Mouse (Mus musculus) embryonic facial prominence, embryonic 15.5 days (tissue): ENCODE data around the gene Stag1. TPM values are rescaled to one million over a fixed set of nuclear protein-coding genes. Genes with fewer than 3 reads are reported as not detected.

ENCODE experiments used
- ATAC-seq: fragments of 200-750 bp; cut with Nextera tagmentation; 2 replicates; pipeline ENCODE4 v1.8.0; 2017; ENCODE audit warnings: low read depth, moderate TSS enrichment; ENCODE audit not compliant: insufficient number of reproducible peaks, low FRiP score, low TSS enrichment
- H3K27ac ChIP-seq: fragments of 300-500 bp; sonication (generic); replicated peaks from 2 replicates; pipeline ENCODE4 v1.5.1; 2015; ENCODE audit warnings: mild to moderate bottlenecking, inconsistent platforms
- H3K27me3 ChIP-seq: fragments of 300-500 bp; sonication (generic); 2 replicates; pipeline ENCODE4 v1.6.1; 2015; ENCODE audit warnings: inconsistent platforms
- H3K36me3 ChIP-seq: fragments of 300-500 bp; sonication (generic); 2 replicates; pipeline ENCODE4 v1.6.1; 2015; ENCODE audit warnings: mild to moderate bottlenecking, inconsistent platforms
- H3K4me1 ChIP-seq: fragments of 300-500 bp; sonication (generic); 2 replicates; pipeline ENCODE4 v1.6.1; 2015; ENCODE audit warnings: inconsistent platforms
- H3K4me2 ChIP-seq: fragments of 300-500 bp; sonication (generic); replicated peaks from 2 replicates; pipeline ENCODE4 v1.6.1; 2015; ENCODE audit warnings: mild to moderate bottlenecking, inconsistent platforms
- H3K4me3 ChIP-seq: fragments of 300-500 bp; sonication (generic); replicated peaks from 2 replicates; pipeline ENCODE4 v1.5.1; 2015; ENCODE audit warnings: mild to moderate bottlenecking, inconsistent platforms
- H3K9ac ChIP-seq: fragments of 300-500 bp; sonication (generic); 2 replicates; pipeline ENCODE4 v1.6.1; 2015; ENCODE audit warnings: inconsistent platforms
- H3K9me3 ChIP-seq: fragments of 300-500 bp; sonication (generic); replicated peaks from 2 replicates; pipeline ENCODE4 v1.6.1; 2016; ENCODE audit warnings: inconsistent platforms
- WGBS: fragments of 180-500 bp; shearing (Covaris S2); methylation state at CpG from one replicate; pipeline ENCODE4 v1.1.7; 2015; 5-methylcytosine and 5-hydroxymethylcytosine counted together
- polyA plus RNA-seq: library from polyadenylated mRNA; unstranded; fragments of >200 nt; fragmentation: Nextera tagmentation; extraction: Ambion mirVana; gene quantifications from 2 replicates; pipeline ENCODE4 v1.2.1, GENCODE M21; 2015

Gene Stag1
- polyA plus RNA-seq, 1 experiment from 2014 or later: 33.8 TPM

DNA sequence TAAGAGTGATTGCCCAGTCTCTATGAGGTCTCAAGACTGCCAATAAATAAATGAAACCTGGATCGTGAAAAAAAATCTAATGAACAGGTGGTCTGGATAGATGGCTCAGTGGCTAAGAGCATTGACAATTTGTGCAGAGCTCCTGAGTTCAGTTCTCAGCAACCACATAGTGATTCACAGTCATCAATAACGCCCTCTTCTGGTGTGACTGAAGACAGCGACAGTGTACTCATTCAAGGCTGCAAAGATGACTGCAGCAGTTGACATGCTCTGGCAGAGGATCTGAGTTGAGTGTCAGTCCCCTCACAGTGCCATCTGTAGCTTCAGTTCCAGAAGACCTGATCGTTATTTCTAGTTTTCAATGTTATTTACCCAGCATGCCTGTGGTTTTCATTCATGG lies 300.4 kb downstream of the Stag1 start:
- no peak overlapping the region for H3K9ac ChIP-seq
- H3K27ac ChIP-seq: no peak overlapping the region
- ATAC-seq: no peak
- no peaks in the 10 kb centered on the region for H3K9me3 ChIP-seq
- 85% methylated on average over 4 of the region's 4 CpGs for WGBS
- H3K4me2 ChIP-seq: no peak overlapping the region
- H3K4me1 ChIP-seq: no peaks in the 10 kb centered on the region
- no peaks in the 10 kb centered on the region for H3K36me3 ChIP-seq
- no peaks in the 10 kb centered on the region for H3K27me3 ChIP-seq
- H3K4me3 ChIP-seq: no peak overlapping the region

DNA sequence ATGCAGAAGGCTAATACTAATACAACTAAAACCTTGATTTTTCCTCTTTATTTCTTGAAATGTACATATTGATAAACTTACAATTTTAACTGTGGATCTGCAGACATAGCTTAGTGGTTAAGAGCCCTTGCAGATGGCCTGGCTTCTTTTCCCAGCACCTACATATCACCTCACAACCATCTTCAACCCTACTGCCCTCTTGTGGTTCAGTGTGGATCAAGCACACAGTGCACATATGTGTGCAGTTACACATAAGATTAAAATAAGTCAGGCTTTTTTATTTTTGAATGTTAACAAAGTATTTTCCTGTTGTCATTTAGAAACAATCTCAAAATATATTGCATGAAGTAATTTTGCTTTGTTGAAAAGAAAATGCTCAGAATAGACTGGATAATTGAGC lies 312.8 kb downstream of the Stag1 start:
- Histone ChIP-seq H3K9ac (no peak overlapping the region), H3K4me1 (no peaks in the 10 kb centered on the region), H3K36me3 (peaks cover 17% of the 10 kb centered on the region; the same call in 1 of the 2 replicates), H3K4me2 (no peak overlapping the region), H3K27ac (no peak overlapping the region), H3K4me3 (no peak overlapping the region), H3K27me3 (no peaks in the 10 kb centered on the region), H3K9me3 (no peaks in the 10 kb centered on the region)
- ATAC-seq: no peak

DNA sequence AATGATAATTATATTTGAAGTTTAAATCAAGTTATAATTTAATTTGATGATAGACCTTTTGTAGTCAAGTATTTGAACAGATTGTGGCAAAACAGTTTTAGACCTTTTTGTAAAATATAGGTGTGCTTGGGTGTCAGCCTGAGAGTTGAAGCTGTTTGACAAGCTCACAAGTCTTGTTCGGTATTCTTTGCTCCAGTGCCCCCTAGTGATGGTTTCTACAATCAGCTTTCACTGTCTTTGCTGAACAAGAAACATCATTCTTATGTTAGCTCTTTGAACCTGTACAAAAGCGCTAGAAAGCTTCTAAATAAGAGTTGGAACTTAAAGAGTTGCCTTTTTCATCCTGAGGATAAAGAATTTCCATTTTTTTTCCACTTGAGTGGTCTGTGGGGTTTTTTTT lies 319.5 kb downstream of the Stag1 start:
- no peaks in the 10 kb centered on the region for H3K9me3 ChIP-seq
- H3K27me3 ChIP-seq: no peaks in the 10 kb centered on the region
- 57% methylated on average over 2 of the region's 2 CpGs for whole genome bisulfite sequencing
- no peaks in the 10 kb centered on the region for H3K4me1 ChIP-seq
- H3K36me3 ChIP-seq: no peaks in the 10 kb centered on the region
- no peak overlapping the region for H3K9ac ChIP-seq
- no peak overlapping the region for H3K4me2 ChIP-seq
- no peak overlapping the region for H3K27ac ChIP-seq
- H3K4me3 ChIP-seq: no peak overlapping the region
- no peak for ATAC-seq

DNA sequence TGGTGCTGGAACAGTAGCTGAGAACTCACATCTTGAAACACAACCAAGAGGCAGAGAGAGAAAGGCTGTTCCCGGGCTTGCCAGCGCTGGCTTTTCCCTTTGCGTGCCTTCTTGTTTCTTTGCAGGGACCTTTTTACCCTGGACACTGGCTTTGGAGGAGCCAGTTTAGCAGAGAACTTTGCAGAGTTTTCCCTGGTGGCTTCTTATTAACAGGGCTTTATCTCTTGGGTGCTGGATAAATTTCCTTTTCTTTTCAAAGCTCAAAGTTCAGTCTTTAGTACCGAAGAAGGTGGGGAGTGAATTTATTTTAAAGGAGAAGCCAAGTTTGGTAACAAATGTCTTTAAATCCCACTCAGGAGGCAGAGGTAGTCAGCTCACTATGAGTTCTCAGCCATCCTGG lies 329.0 kb downstream of the Stag1 start:
- Histone ChIP-seq H3K4me2 (no peak overlapping the region), H3K4me3 (no peak overlapping the region), H3K36me3 (peaks cover 22% of the 10 kb centered on the region), H3K4me1 (no peaks in the 10 kb centered on the region), H3K27ac (no peak overlapping the region), H3K9ac (no peak overlapping the region), H3K27me3 (no peaks in the 10 kb centered on the region), H3K9me3 (no peaks in the 10 kb centered on the region)
- no peak for ATAC-seq
- 94% methylated on average over 4 of the region's 4 CpGs for WGBS

DNA sequence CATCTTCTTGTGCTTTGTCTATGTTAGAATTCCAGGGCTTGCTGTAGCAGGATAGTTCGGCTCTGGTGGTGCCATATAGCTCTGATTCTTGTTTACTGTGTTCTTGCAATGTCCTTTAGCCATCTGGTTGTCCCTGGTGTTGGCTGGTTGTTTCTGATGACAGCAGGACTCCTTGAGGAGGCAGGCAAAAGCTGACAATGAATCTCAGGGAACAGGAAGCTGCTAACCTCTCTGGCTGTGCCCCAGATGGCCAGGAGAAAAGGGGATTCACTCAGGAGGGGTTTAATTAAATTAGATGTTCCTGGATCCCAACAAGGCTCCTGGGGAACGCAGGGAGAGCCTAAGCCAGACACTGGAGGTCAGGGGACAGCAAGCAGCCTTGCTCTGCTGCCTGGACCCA lies 344.4 kb downstream of the Stag1 start:
- H3K4me3 ChIP-seq: no peak overlapping the region
- ATAC-seq: no peak

DNA sequence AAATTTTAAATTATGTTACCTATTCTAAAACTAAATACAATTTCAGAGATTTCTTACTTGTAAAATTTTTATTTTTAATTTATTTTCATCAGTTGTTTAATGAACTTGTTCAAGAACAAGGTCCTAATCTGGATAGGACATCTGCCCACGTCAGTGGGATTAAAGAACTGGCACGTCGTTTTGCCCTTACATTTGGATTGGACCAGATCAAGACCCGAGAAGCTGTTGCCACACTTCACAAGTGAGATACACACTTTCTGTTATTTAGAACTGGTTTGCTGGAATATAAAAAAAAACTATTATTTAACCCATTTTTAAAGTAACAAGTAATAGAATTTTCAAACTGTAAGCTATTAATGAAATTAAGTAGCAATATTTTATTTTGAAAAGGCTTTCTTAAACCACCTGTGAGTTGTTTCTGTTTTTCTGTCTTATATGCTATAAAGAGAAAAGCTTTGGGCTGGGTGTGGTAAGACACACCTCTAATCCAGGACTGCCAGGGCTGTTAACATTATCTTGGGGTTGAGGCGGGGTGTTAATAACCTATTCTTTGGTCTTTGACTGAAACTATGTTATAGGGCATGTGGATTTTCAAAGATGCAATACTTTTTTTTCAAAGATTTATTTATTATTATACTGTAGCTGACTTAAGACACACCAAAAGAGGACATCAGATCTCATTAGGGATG lies 347.2 kb downstream of the Stag1 start:
- H3K4me2 ChIP-seq: no peak overlapping the region
- peaks cover 6% of the 10 kb centered on the region; the same call in 1 of the 2 replicates for H3K36me3 ChIP-seq
- H3K27ac ChIP-seq: no peak overlapping the region
- H3K4me3 ChIP-seq: no peak overlapping the region
- H3K9me3 ChIP-seq: no peaks in the 10 kb centered on the region
- no peaks in the 10 kb centered on the region for H3K27me3 ChIP-seq
- no peaks in the 10 kb centered on the region for H3K4me1 ChIP-seq
- ATAC-seq: no peak
- no peak overlapping the region for H3K9ac ChIP-seq
- whole genome bisulfite sequencing: 93% methylated on average over 5 of the region's 5 CpGs

More for the DNA sequence above, 344.4 kb downstream of the Stag1 start:
- Histone ChIP-seq H3K27me3 (no peaks in the 10 kb centered on the region), H3K4me2 (no peak overlapping the region), H3K9ac (no peak overlapping the region), H3K36me3 (peaks cover 3% of the 10 kb centered on the region; the same call in 1 of the 2 replicates), H3K27ac (no peak overlapping the region), H3K4me1 (no peaks in the 10 kb centered on the region), H3K9me3 (no peaks in the 10 kb centered on the region)
- 63% methylated on average over 2 of the region's 2 CpGs for WGBS

DNA sequence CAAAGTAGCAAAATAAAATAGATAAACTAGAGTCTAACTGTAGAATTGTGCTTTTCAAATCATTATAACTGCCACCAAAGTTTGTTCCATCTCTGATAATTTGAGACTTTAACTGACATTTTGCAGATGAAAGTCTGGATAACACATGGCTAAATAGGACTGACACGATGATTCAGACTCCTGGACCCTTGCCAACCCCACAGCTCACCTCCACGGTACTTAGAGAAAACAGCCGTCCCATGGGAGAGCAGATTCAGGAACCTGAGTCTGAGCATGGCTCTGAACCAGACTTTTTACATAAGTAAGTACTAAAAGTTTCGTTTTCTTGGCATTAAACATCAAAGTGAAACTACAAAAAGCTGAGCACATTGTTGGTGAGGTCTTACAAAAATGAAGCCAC lies 353.9 kb downstream of the Stag1 start:
- Histone ChIP-seq H3K27ac (no peak overlapping the region), H3K9me3 (no peaks in the 10 kb centered on the region), H3K27me3 (no peaks in the 10 kb centered on the region), H3K36me3 (peaks cover 21% of the 10 kb centered on the region), H3K9ac (no peak overlapping the region), H3K4me1 (peaks cover 10% of the 10 kb centered on the region), H3K4me3 (no peak overlapping the region), H3K4me2 (no peak overlapping the region)
- no peak for ATAC-seq
- 23% methylated on average over 4 of the region's 4 CpGs for WGBS

DNA sequence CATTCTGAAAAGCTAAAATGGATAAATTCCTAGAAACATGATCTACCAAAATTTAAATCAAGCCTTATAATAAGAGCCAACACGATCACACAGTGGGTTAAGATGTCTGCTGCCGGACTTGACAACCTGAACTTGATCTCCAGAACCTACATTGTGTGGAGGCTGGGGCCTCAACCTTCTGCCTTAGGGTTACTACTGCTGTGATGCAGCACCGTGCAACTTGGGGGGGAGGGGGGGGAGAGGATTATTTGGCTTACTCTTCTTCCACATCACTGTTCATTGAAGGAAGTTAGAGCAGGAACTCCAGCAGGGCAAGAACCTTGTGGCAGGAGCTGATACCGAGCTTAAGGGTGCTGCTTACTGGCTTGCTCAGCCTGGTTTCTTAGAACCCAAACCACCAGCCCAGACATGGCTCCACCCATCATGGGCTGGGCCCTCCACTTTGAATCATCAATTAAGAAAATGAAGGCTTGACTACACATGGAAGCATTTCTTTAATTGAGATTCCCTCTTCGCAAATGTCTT lies 365.4 kb downstream of the Stag1 start:
- no peak overlapping the region for H3K4me2 ChIP-seq
- 56% methylated on average over 5 of the region's 5 CpGs for WGBS
- H3K4me3 ChIP-seq: no peak overlapping the region
- peaks cover 10% of the 10 kb centered on the region; the same call in 1 of the 2 replicates for H3K36me3 ChIP-seq
- no peak for ATAC-seq
- no peaks in the 10 kb centered on the region for H3K27me3 ChIP-seq
- no peaks in the 10 kb centered on the region for H3K9me3 ChIP-seq
- H3K27ac ChIP-seq: no peak overlapping the region
- no peak overlapping the region for H3K9ac ChIP-seq
- H3K4me1 ChIP-seq: no peaks in the 10 kb centered on the region

DNA sequence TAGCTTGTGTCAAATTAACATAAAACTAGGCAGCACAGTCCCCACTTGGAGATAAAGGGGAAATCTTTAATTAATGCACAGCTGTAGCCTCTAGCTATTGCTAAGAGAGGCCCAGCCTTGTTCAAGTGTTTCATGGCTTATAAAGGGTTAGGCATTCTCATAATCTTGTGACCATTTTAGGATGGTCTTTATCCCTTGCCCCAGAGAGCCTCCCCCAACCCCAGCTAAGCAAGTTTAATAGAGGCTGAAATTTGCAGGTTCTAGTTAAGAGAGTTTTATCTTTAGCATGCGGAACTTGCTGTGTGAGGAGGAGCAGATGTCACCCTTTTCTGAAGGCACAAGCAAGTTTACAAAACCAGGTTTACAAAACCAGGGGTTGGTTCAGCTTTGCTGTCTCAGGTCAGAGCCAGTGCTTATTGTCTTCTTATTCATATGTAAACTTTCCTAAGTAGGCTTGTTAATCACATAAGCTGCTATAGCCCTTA lies 365.9 kb downstream of the Stag1 start:
- peaks cover 7% of the 10 kb centered on the region; the same call in 1 of the 2 replicates for H3K36me3 ChIP-seq
- H3K4me3 ChIP-seq: no peak overlapping the region
- H3K27ac ChIP-seq: no peak overlapping the region
- no peak overlapping the region for H3K9ac ChIP-seq
- no peak for ATAC-seq
- H3K27me3 ChIP-seq: no peaks in the 10 kb centered on the region
- H3K9me3 ChIP-seq: no peaks in the 10 kb centered on the region
- WGBS: 71% methylated on average over 1 of the region's 1 CpGs
- H3K4me1 ChIP-seq: no peaks in the 10 kb centered on the region
- no peak overlapping the region for H3K4me2 ChIP-seq

DNA sequence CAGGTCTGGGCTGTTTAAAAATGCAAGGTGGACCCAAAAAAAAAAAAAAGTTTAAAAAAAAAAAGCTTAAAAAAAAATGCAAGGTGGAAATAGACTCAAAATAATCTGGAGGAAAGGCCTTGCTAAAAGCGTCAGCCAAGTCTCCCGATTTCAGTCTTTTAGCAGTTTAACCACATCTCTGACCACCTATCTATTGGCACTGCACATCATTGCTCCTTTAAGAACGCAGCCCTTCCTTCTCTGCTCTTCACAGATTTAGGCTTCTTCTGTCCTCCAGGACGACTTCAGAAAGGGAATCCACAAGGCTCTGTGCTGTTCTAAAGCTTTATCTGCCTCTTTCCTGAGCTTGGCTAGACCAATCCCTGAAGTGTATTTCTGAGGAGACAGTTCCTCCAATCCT lies 366.5 kb downstream of the Stag1 start:
- Histone ChIP-seq H3K4me1 (no peaks in the 10 kb centered on the region), H3K9ac (no peak overlapping the region), H3K9me3 (no peaks in the 10 kb centered on the region), H3K27ac (no peak overlapping the region), H3K27me3 (no peaks in the 10 kb centered on the region), H3K4me3 (no peak overlapping the region), H3K4me2 (no peak overlapping the region), H3K36me3 (0 out of 2 replicates have a peak, but pooled peaks cover under 1% of the 10 kb centered on the region)
- ATAC-seq: no peak
- 70% methylated on average over 4 of the region's 4 CpGs for whole genome bisulfite sequencing

DNA sequence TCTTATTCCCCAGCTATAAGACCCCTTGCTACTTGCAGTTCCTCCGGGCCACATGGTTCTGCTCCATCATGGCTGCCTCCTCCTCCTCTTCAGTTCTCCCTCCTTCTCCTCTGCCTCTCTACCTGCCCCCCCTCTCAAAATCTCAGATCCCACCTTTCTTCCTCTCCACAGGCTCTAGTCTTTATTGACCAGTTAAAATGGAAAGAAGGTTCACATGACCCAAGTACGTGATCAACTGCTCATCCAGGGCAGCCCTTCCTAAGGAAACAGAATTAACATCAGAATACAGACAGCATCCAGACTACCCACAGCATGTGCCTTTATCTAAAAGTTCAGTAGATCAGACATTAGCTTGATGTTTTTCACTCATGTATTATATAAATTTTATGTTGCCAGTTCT lies 371.9 kb downstream of the Stag1 start:
- Histone ChIP-seq H3K27ac (no peak overlapping the region), H3K4me1 (no peaks in the 10 kb centered on the region), H3K4me2 (no peak overlapping the region), H3K9ac (no peak overlapping the region), H3K36me3 (no peaks in the 10 kb centered on the region), H3K27me3 (no peaks in the 10 kb centered on the region), H3K9me3 (no peaks in the 10 kb centered on the region), H3K4me3 (no peak overlapping the region)
- ATAC-seq: no peak
- 90% methylated on average over 2 of the region's 2 CpGs for WGBS

DNA sequence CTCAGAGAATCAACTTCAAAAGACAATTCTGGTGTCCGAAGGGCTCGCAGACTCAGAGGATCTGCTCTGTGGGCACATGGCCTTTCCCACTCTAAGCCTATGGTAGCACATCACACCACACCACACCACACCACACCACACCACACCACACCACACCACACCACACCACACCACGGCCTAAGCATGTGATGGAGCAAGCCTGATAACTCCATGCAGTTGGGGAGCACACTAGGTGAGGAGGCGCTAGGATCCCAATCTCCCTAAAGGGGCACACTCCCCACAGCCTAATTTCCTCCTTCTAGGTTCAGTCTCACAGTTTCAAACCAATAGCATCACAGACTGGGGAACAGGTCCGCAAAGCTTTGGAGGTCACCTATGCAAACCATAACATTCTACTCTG lies 381.1 kb downstream of the Stag1 start:
- no peak for ATAC-seq
- WGBS: 90% methylated on average over 5 of the region's 5 CpGs
- H3K4me1 ChIP-seq: 0 out of 2 replicates have a peak, but pooled peaks cover 4% of the 10 kb centered on the region
- H3K9me3 ChIP-seq: no peaks in the 10 kb centered on the region
- H3K4me3 ChIP-seq: no peak overlapping the region
- H3K27me3 ChIP-seq: no peaks in the 10 kb centered on the region
- H3K9ac ChIP-seq: no peak overlapping the region
- peaks cover 12% of the 10 kb centered on the region for H3K36me3 ChIP-seq
- no peak overlapping the region for H3K4me2 ChIP-seq
- H3K27ac ChIP-seq: no peak overlapping the region
